Mouse (Mus musculus) adipose tissue, adult 10 weeks (tissue): ENCODE results near the gene Crtc2. TPM values are rescaled to one million over a fixed set of nuclear protein-coding genes. Genes with fewer than 3 reads are reported as not detected.

ENCODE experiments used
- polyA plus RNA-seq: library from polyadenylated mRNA; stranded (reverse); fragments of 350-450 nt; fragmentation: Illumina TruSeq; extraction: RNeasy Lipid Tissue Mini Kit (QIAGEN cat#74804); gene quantifications from one replicate; pipeline ENCODE4 v1.2.3, GENCODE M21; 2014; ENCODE audit warnings: low read depth, low replicate concordance

The Crtc2 gene
- 44.9 TPM for polyA plus RNA-seq

GRCm38 (mm10) chr3:90253653-90254418 lies at the start of gene Crtc2:
TSS of gene Crtc2 (plus strand) at chr3:90254163.

GRCm38 (mm10) chr3:90213377-90213866 lies 40.5 kb upstream of the Crtc2 start, which contains the start of the genes Rps27 and Rab13:
TSS of gene Rps27 (minus strand) at chr3:90213651.
TSS of gene Rab13 (plus strand) at chr3:90213695.

GRCm38 (mm10) chr3:90231507-90232333 lies 22.2 kb upstream of the Crtc2 start, which contains the start of gene Jtb:
TSS of gene Jtb (plus strand) at chr3:90231597.

GRCm38 (mm10) chr3:90242984-90243775 lies 10.8 kb upstream of the Crtc2 start, which contains the start of gene Creb3l4:
TSS of gene Creb3l4 (minus strand) at chr3:90243512.

GRCm38 (mm10) chr3:90247960-90248745 lies 5.8 kb upstream of the Crtc2 start, which contains the start of gene Slc39a1:
TSS of gene Slc39a1 (plus strand) at chr3:90248172.

GRCm38 (mm10) chr3:90265034-90265931 lies 11.3 kb downstream of the Crtc2 start, which contains the start of gene Dennd4b:
TSS of gene Dennd4b (plus strand) at chr3:90265185.

GRCm38 (mm10) chr3:90292345-90293275 lies 38.6 kb downstream of the Crtc2 start, which contains the start of gene Gatad2b:
TSS of gene Gatad2b (plus strand) at chr3:90293178.

Other genes with a start within 250 kb of the Crtc2 start
- 87.0 TPM for gene 4933434E20Rik, start 202.5 kb upstream of the Crtc2 start, polyA plus RNA-seq
- gene Ubap2l, start 201.5 kb upstream of the Crtc2 start, polyA plus RNA-seq: 93.6 TPM
- gene Tpm3, start 181.5 kb upstream of the Crtc2 start, polyA plus RNA-seq: 218 TPM
- 0.76 TPM for gene Nup210l, start 150.0 kb upstream of the Crtc2 start, polyA plus RNA-seq
- gene Rps27, start 40.5 kb upstream of the Crtc2 start, polyA plus RNA-seq: 3,735 TPM
- 21.7 TPM for gene Rab13, start 40.5 kb upstream of the Crtc2 start, polyA plus RNA-seq
- gene Jtb, start 22.6 kb upstream of the Crtc2 start, polyA plus RNA-seq: 72.0 TPM
- 4.3 TPM for gene Creb3l4, start 10.7 kb upstream of the Crtc2 start, polyA plus RNA-seq
- gene Slc39a1, start 6.0 kb upstream of the Crtc2 start, polyA plus RNA-seq: 86.1 TPM
- 8.7 TPM for gene Dennd4b, start 11.0 kb downstream of the Crtc2 start, polyA plus RNA-seq
- 19.4 TPM for gene Gatad2b, start 39.0 kb downstream of the Crtc2 start, polyA plus RNA-seq
- gene Slc27a3, start 135.8 kb downstream of the Crtc2 start, polyA plus RNA-seq: 5.7 TPM
- 33.2 TPM for gene Ints3, start 179.5 kb downstream of the Crtc2 start, polyA plus RNA-seq
- 28.7 TPM for gene Npr1, start 211.7 kb downstream of the Crtc2 start, polyA plus RNA-seq
- gene Ilf2, start 222.0 kb downstream of the Crtc2 start, polyA plus RNA-seq: 60.7 TPM
- gene Snapin, start 236.9 kb downstream of the Crtc2 start, polyA plus RNA-seq: 66.2 TPM